Mouse (Mus musculus) liver, embryonic 16.5 days (tissue): Measurements from ENCODE around the gene Ltbp4. TPM values are rescaled to one million over a fixed set of nuclear protein-coding genes. Genes with fewer than 3 reads are reported as not detected.

Experiments
- ATAC-seq: fragments of 200-750 bp; cut with Nextera tagmentation; 2 replicates; pipeline ENCODE4 v1.8.0; 2017; ENCODE audit warnings: low read depth, mild to moderate bottlenecking, moderate number of reproducible peaks, moderate library complexity
- H3K27ac ChIP-seq: fragments of 300-500 bp; sonication (generic); 2 replicates; pipeline ENCODE4 v1.5.1; 2014; ENCODE audit warnings: mild to moderate bottlenecking, low read length
- H3K27me3 ChIP-seq: fragments of 300-500 bp; sonication (generic); 2 replicates; pipeline ENCODE4 v1.6.1; 2014; ENCODE audit warnings: low read depth, low read length, mixed read lengths; ENCODE audit not compliant: control insufficient read depth, insufficient read depth
- H3K36me3 ChIP-seq: fragments of 300-500 bp; sonication (generic); 2 replicates; pipeline ENCODE4 v1.6.1; 2014; ENCODE audit warnings: mild to moderate bottlenecking; ENCODE audit not compliant: control insufficient read depth, insufficient read depth
- H3K4me1 ChIP-seq: fragments of 300-500 bp; sonication (generic); 2 replicates; pipeline ENCODE4 v1.6.1; 2014; ENCODE audit warnings: low read depth, low read length, mixed read lengths; ENCODE audit not compliant: control insufficient read depth
- H3K4me2 ChIP-seq: fragments of 300-500 bp; sonication (generic); 2 replicates; pipeline ENCODE4 v1.6.1; 2014; ENCODE audit warnings: low read depth, low read length, mixed read lengths
- H3K4me3 ChIP-seq: fragments of 300-500 bp; sonication (generic); 2 replicates; pipeline ENCODE4 v1.5.1; 2014; ENCODE audit warnings: low read depth, mild to moderate bottlenecking, low read length
- H3K9ac ChIP-seq: fragments of 300-500 bp; sonication (generic); 2 replicates; pipeline ENCODE4 v1.6.1; 2014; ENCODE audit warnings: low read depth, low read length
- H3K9me3 ChIP-seq: fragments of 300-500 bp; sonication (generic); replicated peaks from 2 replicates; pipeline ENCODE4 v1.6.1; 2016; ENCODE audit warnings: low read length; ENCODE audit not compliant: control insufficient read depth
- WGBS: fragments of 180-500 bp; shearing (Covaris S2); extraction: QIAGEN DNeasy Blood & Tissue Kit; methylation state at CpG from one replicate; pipeline ENCODE4 v1.1.7; 2014; ENCODE audit not compliant: insufficient replicate concordance; 5-methylcytosine and 5-hydroxymethylcytosine counted together
- polyA plus RNA-seq: library from polyadenylated mRNA; unstranded; fragments of >200 nt; fragmentation: Nextera tagmentation; extraction: Ambion mirVana; gene quantifications from 2 replicates; pipeline ENCODE4 v1.2.1, GENCODE M21; 2015

Ltbp4 gene
- polyA plus RNA-seq, 1 experiment from 2014 or later: 7.6 TPM

DNA sequence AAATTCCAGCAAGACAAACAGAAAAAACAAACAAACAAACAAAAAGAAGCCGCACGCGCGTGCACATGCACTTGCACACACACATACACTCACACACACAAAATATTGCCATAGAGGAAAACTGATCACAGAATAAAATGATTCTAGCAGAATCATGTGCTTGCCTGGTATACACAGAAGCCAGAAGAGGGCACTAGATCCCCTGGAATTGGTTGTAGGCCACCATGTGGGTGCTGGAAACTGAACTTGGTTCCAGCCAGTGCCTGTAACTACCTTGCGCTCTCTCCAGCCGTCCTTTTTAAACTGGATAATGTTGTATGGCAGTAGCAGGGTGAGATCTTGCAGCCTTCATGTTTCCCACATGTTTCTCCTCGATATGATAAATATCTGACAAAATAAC is 48.8 kb downstream of the Ltbp4 start:
- Histone ChIP-seq H3K4me3 (no peak overlapping the region), H3K27me3 (peaks cover 3% of the 10 kb centered on the region; the same call in 1 of the 2 replicates), H3K9ac (no peak overlapping the region), H3K4me1 (no peaks in the 10 kb centered on the region), H3K27ac (no peak overlapping the region), H3K9me3 (no peaks in the 10 kb centered on the region), H3K36me3 (no peaks in the 10 kb centered on the region), H3K4me2 (no peak overlapping the region)
- 74% methylated on average over 7 of the region's 7 CpGs for WGBS
- ATAC-seq: no peak

- H3K27me3 ChIP-seq: peaks cover 3% of the 10 kb centered on the region; the same call in 1 of the 2 replicates
- no peaks in the 10 kb centered on the region for H3K9me3 ChIP-seq
- no peak overlapping the region for H3K4me3 ChIP-seq
- H3K9ac ChIP-seq: no peak overlapping the region
- no peak overlapping the region for H3K27ac ChIP-seq
- H3K4me2 ChIP-seq: no peak overlapping the region
- WGBS: 6% methylated on average over 8 of the region's 8 CpGs
- no peaks in the 10 kb centered on the region for H3K36me3 ChIP-seq
- peak; percentile 19; the same call in 1 of the 2 replicates for ATAC-seq
- no peaks in the 10 kb centered on the region for H3K4me1 ChIP-seq
Observed at GRCm38 (mm10) chr7:27285698-27286066, 51.8 kb downstream of the Ltbp4 start.

DNA sequence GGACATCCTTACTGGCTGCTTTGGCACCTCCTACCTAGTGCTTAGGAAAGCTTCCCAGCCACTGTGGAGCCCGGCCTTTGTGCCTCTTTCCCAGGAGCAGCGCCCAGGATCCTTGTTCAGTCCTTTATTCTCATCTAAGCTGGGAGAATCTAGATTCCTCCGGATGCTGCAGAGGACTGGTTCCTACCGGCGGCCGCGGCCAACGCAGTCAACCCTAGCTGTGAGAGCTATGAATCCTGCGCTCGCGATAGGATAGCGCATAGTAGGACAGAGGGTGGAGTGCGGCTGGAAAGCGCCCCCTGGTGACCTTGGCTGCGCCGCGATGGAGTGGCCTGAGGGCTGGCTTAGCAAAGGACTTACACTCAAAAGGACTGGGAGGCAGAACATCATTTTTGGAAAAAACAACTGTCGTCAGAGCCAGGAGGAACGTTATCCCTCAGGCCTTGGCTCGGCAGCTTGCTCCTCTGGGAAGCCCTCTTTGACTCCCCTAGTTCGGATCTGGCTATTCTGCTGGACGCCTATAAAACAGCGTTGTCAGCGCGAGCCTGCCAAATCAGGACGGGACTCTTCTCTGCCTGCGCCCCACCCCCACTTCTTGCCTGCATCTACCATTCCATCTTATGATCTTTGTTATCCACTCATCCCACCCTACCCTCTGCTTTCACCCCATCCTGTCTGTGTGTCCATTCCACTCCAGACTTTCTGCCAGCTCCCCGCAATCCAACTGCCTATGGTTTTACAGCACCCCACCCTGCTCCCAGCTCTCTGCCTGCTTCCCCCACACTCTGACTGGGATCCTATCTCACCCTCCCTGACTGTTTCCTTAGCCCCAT is 52.4 kb downstream of the Ltbp4 start:
- no peak overlapping the region for H3K9ac ChIP-seq
- WGBS: 4% methylated on average over 28 of the region's 28 CpGs
- peaks cover 3% of the 10 kb centered on the region; the same call in 1 of the 2 replicates for H3K27me3 ChIP-seq
- no peak overlapping the region for H3K4me3 ChIP-seq
- ATAC-seq: no peak
- no peak overlapping the region for H3K27ac ChIP-seq
- no peaks in the 10 kb centered on the region for H3K9me3 ChIP-seq
- H3K4me2 ChIP-seq: no peak overlapping the region
- no peaks in the 10 kb centered on the region for H3K4me1 ChIP-seq
- H3K36me3 ChIP-seq: no peaks in the 10 kb centered on the region

- 65% methylated on average over 4 of the region's 4 CpGs for WGBS
- H3K4me3 ChIP-seq: no peak overlapping the region
Observed at GRCm38 (mm10) chr7:27282225-27282624, 55.3 kb downstream of the Ltbp4 start.

DNA sequence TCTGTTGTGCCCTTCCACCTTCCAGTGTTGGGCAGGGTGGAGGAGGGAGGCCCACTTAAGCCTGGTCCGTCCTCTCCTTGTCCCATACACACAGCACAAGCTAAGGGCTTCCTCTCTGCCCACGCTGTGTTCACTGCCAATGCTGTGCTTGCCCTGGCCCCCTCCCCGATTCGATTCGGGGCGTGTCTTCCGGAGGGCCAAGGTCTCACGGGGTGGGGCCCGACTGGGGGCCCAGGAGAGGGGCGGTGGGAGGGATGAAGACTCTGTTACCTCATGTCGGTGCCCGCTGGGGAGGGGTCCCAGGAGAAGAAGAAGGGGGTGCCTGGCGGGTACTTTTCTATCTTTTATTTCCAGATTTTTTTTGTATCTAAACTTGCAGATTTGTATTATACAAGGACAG is 55.8 kb downstream of the Ltbp4 start:
- Histone ChIP-seq H3K27me3 (peaks cover 3% of the 10 kb centered on the region; the same call in 1 of the 2 replicates), H3K36me3 (no peaks in the 10 kb centered on the region), H3K4me1 (no peaks in the 10 kb centered on the region), H3K4me2 (no peak overlapping the region), H3K9ac (no peak overlapping the region), H3K9me3 (no peaks in the 10 kb centered on the region), H3K27ac (no peak overlapping the region), H3K4me3 (no peak overlapping the region)
- 54% methylated on average over 13 of the region's 13 CpGs for WGBS
- no peak for ATAC-seq

More at GRCm38 (mm10) chr7:27282225-27282624, 55.3 kb downstream of the Ltbp4 start:
- Histone ChIP-seq H3K9ac (no peak overlapping the region), H3K27ac (no peak overlapping the region), H3K9me3 (no peaks in the 10 kb centered on the region), H3K4me1 (no peaks in the 10 kb centered on the region), H3K36me3 (no peaks in the 10 kb centered on the region), H3K4me2 (no peak overlapping the region), H3K27me3 (peaks cover 3% of the 10 kb centered on the region; the same call in 1 of the 2 replicates)
- no peak for ATAC-seq

- Histone ChIP-seq H3K27ac (no peak overlapping the region), H3K4me1 (no peaks in the 10 kb centered on the region), H3K4me2 (no peak overlapping the region), H3K27me3 (no peaks in the 10 kb centered on the region), H3K9me3 (no peaks in the 10 kb centered on the region), H3K4me3 (no peak overlapping the region), H3K36me3 (no peaks in the 10 kb centered on the region), H3K9ac (no peak overlapping the region)
- no peak for ATAC-seq
- 66% methylated on average over 3 of the region's 3 CpGs for WGBS
Observed at GRCm38 (mm10) chr7:27277191-27277590, 60.3 kb downstream of the Ltbp4 start.

- H3K9me3 ChIP-seq: no peaks in the 10 kb centered on the region
- H3K36me3 ChIP-seq: no peaks in the 10 kb centered on the region
- H3K4me3 ChIP-seq: no peak overlapping the region
- no peaks in the 10 kb centered on the region for H3K27me3 ChIP-seq
- H3K27ac ChIP-seq: no peak overlapping the region
- ATAC-seq: no peak
- no peak overlapping the region for H3K4me2 ChIP-seq
- WGBS: 33% methylated on average over 7 of the region's 7 CpGs
- H3K4me1 ChIP-seq: no peaks in the 10 kb centered on the region
- H3K9ac ChIP-seq: no peak overlapping the region
Observed at GRCm38 (mm10) chr7:27276021-27276420, 61.5 kb downstream of the Ltbp4 start.

GRCm38 (mm10) chr7:27274916-27275315 is 62.6 kb downstream of the Ltbp4 start:
- H3K4me2 ChIP-seq: no peak overlapping the region
- ATAC-seq: no peak
- 77% methylated on average over 4 of the region's 4 CpGs for WGBS

DNA sequence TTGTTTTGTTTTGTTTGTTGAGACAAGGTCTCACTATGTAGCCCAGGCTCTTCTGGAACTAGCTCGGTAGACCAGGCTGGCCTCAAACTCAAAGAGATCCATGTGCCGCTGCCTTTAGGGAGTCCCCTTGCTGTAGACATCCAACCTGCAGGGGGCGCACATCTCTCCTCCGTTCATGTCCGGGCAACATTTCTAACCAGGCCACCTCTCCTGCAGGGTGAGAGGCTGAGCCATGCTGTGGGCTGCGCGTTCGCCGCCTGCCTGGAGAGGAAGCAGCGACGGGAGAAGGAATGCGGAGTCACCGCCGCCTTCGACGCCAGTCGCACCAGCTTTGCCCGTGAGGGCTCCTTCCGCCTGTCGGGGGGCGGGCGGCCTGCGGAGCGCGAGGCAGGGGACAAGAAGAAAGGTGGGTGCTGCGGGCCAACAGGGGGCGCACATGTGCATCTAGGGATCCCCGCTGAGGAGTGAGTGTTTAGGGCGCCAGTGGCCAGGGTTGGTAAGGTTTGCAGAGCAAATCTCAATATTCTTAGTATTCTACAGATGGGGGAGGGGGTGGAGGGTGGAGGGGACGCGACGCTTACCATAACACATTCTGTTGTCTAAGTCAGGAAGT is 63.6 kb downstream of the Ltbp4 start:
- ATAC-seq: peak; percentile 50; the same call in 1 of the 2 replicates
- H3K4me3 ChIP-seq: peak overlapping the region; percentile 10; the same call in 1 of the 2 replicates
- 54% methylated on average over 32 of the region's 32 CpGs for WGBS
- H3K36me3 ChIP-seq: no peaks in the 10 kb centered on the region
- H3K4me1 ChIP-seq: no peaks in the 10 kb centered on the region
- H3K9ac ChIP-seq: no peak overlapping the region
- 0 out of 2 replicates have a peak, but pooled peaks cover 2% of the 10 kb centered on the region for H3K9me3 ChIP-seq
- H3K4me2 ChIP-seq: peak overlapping the region; percentile 22
- no peaks in the 10 kb centered on the region for H3K27me3 ChIP-seq
- no peak overlapping the region for H3K27ac ChIP-seq

More at GRCm38 (mm10) chr7:27274916-27275315, 62.6 kb downstream of the Ltbp4 start:
- Histone ChIP-seq H3K9me3 (no peaks in the 10 kb centered on the region), H3K4me3 (no peak overlapping the region), H3K27me3 (no peaks in the 10 kb centered on the region), H3K4me1 (no peaks in the 10 kb centered on the region), H3K27ac (no peak overlapping the region), H3K36me3 (no peaks in the 10 kb centered on the region), H3K9ac (no peak overlapping the region)
